ENCODE assay signal across 8 mouse cellular contexts in the genomic region with DNA sequence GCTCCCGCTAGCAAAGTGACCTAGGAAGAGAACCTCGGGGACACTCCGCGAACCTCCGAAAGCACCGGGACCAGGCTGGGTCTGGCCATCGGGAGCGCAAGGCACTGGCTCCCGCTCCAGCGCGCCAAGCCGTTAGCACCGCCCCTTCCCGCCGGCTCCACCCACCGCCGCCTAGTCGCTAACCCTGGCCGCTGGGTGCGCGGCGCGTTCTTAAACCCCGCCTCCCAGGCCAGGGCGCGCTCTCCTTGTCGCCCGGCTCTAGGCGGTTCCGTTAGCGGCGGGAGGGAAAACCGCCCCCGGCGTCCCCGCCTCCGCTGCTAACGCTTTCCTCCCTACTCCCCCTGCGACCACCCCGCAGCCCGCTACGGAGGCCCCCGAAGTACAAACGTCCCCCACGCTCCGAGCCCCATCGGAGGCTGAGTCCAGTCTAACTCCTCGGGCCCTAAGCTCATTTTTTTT. TPM values are rescaled to one million over a fixed set of nuclear protein-coding genes. Genes with fewer than 3 reads are reported as not detected.
DNase-seq lines count a peak whose midpoint lies in the region; ATAC-seq lines count a peak whose summit lies in the region.

Ctdspl2 (plus strand) TSS at position 237 of the 459 bp plus-strand sequence.
Mageb3 (minus strand) TSS at position 328 of the 459 bp plus-strand sequence.

- H3K4me2 ChIP-seq in hindbrain, embryonic 11.5 days (replicated peaks; ENCODE audit: low read depth, low read length): peak within 1 kb of the TSS; percentile 62

- H3K36me3 ChIP-seq in hindbrain, embryonic 11.5 days (ENCODE audit: control insufficient read depth, insufficient read depth, low read length): no peaks in the 10 kb centered on the region

- 0% methylated on average over 37 of the region's 48 CpGs for WGBS in hindbrain, embryonic 11.5 days

- peak within 1 kb of the TSS; percentile 95 for H3K9ac ChIP-seq in hindbrain, embryonic 11.5 days (ENCODE audit: low read depth, low read length)

- no peaks in the 10 kb centered on the region for H3K4me1 ChIP-seq in hindbrain, embryonic 11.5 days (replicated peaks; ENCODE audit: control insufficient read depth, insufficient read depth, low read length)

- peak within 1 kb of the TSS; percentile 90 for H3K4me3 ChIP-seq in hindbrain, embryonic 11.5 days (ENCODE audit: low read depth, low read length)

- peak; percentile 99 for ATAC-seq in hindbrain, embryonic 11.5 days (ENCODE audit: low FRiP score)

- peak; percentile 98 for DNase-seq in NIH3T3 (ENCODE audit: low read depth)
- DNase-seq in cerebellum, adult 9-11 months: peak; percentile 98
- DNase-seq in frontal cortex, adult 2 months (ENCODE audit: extremely low spot score in 1 of 2, low spot score in 1 of 2): peak; percentile 82 to 93
- DNase-seq in hindbrain, embryonic 11.5 days (ENCODE audit: low spot score): peak; percentile 98
- DNase-seq in layer of hippocampus, postnatal 25 days (ENCODE audit: extremely low spot score in 1 of 2, low spot score in 1 of 2): peak; percentile 81 to 88
- DNase-seq in lung, postnatal 25 days (ENCODE audit: low spot score): peak; percentile 98
- peak; percentile 98 for DNase-seq in retina, embryonic 14.5 days (ENCODE audit: low spot score)
- peak; percentile 99 for DNase-seq in thymus, postnatal 4 days

- peak within 1 kb of the TSS; percentile 86 for H3K27ac ChIP-seq in hindbrain, embryonic 11.5 days (ENCODE audit: low read depth, low read length)

- H3K27me3 ChIP-seq in hindbrain, embryonic 11.5 days (ENCODE audit: control insufficient read depth, insufficient read depth, low read length): no peaks in the 10 kb centered on the region

- no peaks in the 10 kb centered on the region for H3K9me3 ChIP-seq in hindbrain, embryonic 11.5 days (ENCODE audit: control insufficient read depth, low read length)

RNA-seq across cellular contexts. Expression of gene Ctdspl2, which starts in this region (rescaled TPM):
- 15.7 and 16.3 TPM in 2 replicates for polyA plus RNA-seq in frontal cortex, adult 2 months (2012; rRNA removed)
- polyA plus RNA-seq in hindbrain, embryonic 11.5 days (2014; fragmentation: Nextera tagmentation; extraction: Ambion mirVana): 50.1 and 55.1 TPM in 2 replicates
- total RNA-seq in layer of hippocampus, postnatal 25 days (2021): 10 to 100 TPM; 33.0 to 33.1 TPM

RNA-seq across cellular contexts. Expression of gene Mageb3, which starts in this region (rescaled TPM):
- 0.27 and 0.36 TPM in 2 replicates for polyA plus RNA-seq in frontal cortex, adult 2 months (2012; rRNA removed)
- polyA plus RNA-seq in hindbrain, embryonic 11.5 days (2014; fragmentation: Nextera tagmentation; extraction: Ambion mirVana): 0.48 and 0.53 TPM in 2 replicates
- total RNA-seq in layer of hippocampus, postnatal 25 days (2021): under 1 TPM; 0.26 to 0.27 TPM

Comparison
In these comparisons a context has a peak if more than half of its experiments do, and no peak if none do; other contexts are left out.
1. Peak in every context shown above with its lines: DNase-seq, ATAC-seq, H3K4me3 ChIP-seq and H3K27ac ChIP-seq.